Mouse (Mus musculus): Measurements from ENCODE around the gene Gm48552.
A peak's percentile ranks its signal among the peaks of the same experiment; 100 is the strongest.

DNA sequence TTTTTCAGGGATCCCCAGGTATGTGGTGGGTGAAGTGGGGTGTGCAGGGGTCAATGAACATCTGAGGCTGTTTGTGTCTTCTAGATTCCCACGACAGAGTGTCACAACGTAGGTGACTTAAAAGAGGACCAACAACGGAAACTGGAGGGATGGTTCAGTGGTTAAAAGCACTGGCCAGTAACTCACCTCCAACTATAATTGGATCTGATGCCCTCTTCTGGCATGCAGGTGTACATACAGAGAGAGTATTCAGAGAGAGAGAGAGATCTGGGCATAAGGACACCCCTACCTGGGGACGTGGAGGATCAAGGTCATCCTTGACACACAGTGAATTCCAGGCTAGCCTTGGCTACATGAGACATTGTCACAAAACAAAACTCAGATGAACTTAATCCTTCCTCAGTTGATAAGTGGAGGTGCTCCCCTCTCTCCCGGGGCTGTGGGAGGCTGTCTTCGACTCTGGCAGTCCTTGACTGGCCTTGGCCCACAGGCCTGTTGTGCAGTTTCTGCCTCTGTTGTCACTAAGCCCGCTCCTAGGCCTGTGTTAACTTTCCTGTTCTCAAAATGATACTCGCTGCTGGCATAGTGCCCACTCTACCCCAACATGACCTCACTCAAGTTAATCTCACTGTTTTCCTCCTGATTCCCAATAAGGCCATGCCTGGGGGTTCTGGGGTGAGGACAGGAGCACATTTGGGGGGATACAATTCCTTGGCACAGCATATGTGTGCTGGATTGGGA lies 44.2 kb upstream of the Gm48552 start:
- TF ChIP-seq MEF2A (IDR thresholded peaks at IDR 0.05; ENCODE audit: borderline replicate concordance, low read depth, low read length) (no peak), ZC3H11A (IDR thresholded peaks at IDR 0.05; ENCODE audit: low read depth, low read length) (no peak), POLR2A (IDR thresholded peaks at IDR 0.05; ENCODE audit: low read depth, low read length) (no peak), MAX (IDR thresholded peaks at IDR 0.05; ENCODE audit: low read length) (no peak), CTCF (conservative IDR thresholded peaks at IDR 0.05 in 1 of 2, IDR thresholded peaks at IDR 0.05 in 1 of 2; ENCODE audit: low read depth in 2 of 2, low read length in 2 of 2) (peak; percentile 13 to 63; a peak in 2 of 4 replicates), TBP (conservative IDR thresholded peaks at IDR 0.05; ENCODE audit: low read depth, low read length) (no peak), NRF1 (IDR thresholded peaks at IDR 0.05; ENCODE audit: low read depth, low read length) (no peak), ZKSCAN1 (IDR thresholded peaks at IDR 0.05; ENCODE audit: borderline replicate concordance, low read depth, low read length) (no peak)
